Mouse (Mus musculus) neural tube, embryonic 14.5 days (tissue): Measurements from ENCODE around the gene Pip4k2a. TPM values are rescaled to one million over a fixed set of nuclear protein-coding genes. Genes with fewer than 3 reads are reported as not detected.

Experiments used
- ATAC-seq: fragments of 200-750 bp; cut with Nextera tagmentation; 2 replicates; pipeline ENCODE4 v1.8.0; 2017; ENCODE audit warnings: low read depth, mild to moderate bottlenecking, moderate TSS enrichment, moderate library complexity
- H3K27ac ChIP-seq: fragments of 300-500 bp; sonication (generic); 2 replicates; pipeline ENCODE4 v1.5.1; 2014; ENCODE audit warnings: low read depth, mild to moderate bottlenecking, control low read depth, low read length, moderate library complexity, mixed read lengths
- H3K27me3 ChIP-seq: fragments of 300-500 bp; sonication (generic); 2 replicates; pipeline ENCODE4 v1.6.1; 2014; ENCODE audit warnings: low read length; ENCODE audit not compliant: control insufficient read depth, insufficient read depth
- H3K36me3 ChIP-seq: fragments of 300-500 bp; sonication (generic); 2 replicates; pipeline ENCODE4 v1.6.1; 2014; ENCODE audit warnings: low read length, mixed read lengths; ENCODE audit not compliant: control insufficient read depth, insufficient read depth
- H3K4me1 ChIP-seq: fragments of 300-500 bp; sonication (generic); 2 replicates; pipeline ENCODE4 v1.6.1; 2014; ENCODE audit warnings: low read length; ENCODE audit not compliant: control insufficient read depth, insufficient read depth
- H3K4me2 ChIP-seq: fragments of 300-500 bp; sonication (generic); 2 replicates; pipeline ENCODE4 v1.6.1; 2014; ENCODE audit warnings: mild to moderate bottlenecking, low read depth, low read length, control low read depth
- H3K4me3 ChIP-seq: fragments of 300-500 bp; sonication (generic); 2 replicates; pipeline ENCODE4 v1.5.1; 2014; ENCODE audit warnings: low read depth, low read length, control low read depth, mixed read lengths
- H3K9ac ChIP-seq: fragments of 300-500 bp; sonication (generic); replicated peaks from 2 replicates; pipeline ENCODE4 v1.6.1; 2014; ENCODE audit warnings: low read depth, mild to moderate bottlenecking, control low read depth, low read length, mixed read lengths
- H3K9me3 ChIP-seq: fragments of 300-500 bp; sonication (generic); 2 replicates; pipeline ENCODE4 v1.6.1; 2016; ENCODE audit warnings: low read length; ENCODE audit not compliant: control insufficient read depth
- WGBS: fragments of 180-500 bp; shearing (Covaris S2); extraction: QIAGEN DNeasy Blood & Tissue Kit; methylation state at CpG from one replicate; pipeline ENCODE4 v1.1.7; 2014; 5-methylcytosine and 5-hydroxymethylcytosine counted together
- polyA plus RNA-seq: library from polyadenylated mRNA; unstranded; fragments of >200 nt; fragmentation: Nextera tagmentation; extraction: Ambion mirVana; gene quantifications from 2 replicates; pipeline ENCODE4 v1.2.1, GENCODE M21; 2014

Pip4k2a gene
- polyA plus RNA-seq, 1 experiment from 2014 or later, result 12.5 TPM

DNA sequence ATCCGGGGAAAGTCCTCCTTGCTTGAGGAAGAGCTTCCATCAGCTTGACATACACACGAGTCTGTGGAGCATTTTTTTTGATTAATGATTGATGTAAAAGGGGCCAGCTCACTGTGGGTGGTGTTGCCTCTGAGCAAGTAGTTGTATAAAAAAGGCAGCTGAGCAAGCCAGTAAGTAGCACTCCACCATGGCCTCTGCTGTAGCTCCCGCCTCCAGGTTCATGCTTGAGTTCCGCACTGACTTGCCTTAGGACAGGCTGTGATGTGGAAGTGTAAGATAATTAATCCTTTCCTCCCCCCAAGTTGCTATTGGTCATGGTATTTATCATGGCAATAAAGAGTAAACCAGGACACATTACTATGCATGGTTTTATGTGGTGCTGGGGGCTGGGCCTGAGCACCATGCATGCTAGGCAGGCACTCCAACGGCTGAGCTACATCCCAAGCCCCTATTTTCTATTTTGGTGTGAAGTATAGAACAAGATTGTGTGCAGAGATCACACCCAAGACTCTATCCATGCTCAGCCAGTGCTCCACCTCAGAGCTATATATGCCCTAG is 78.0 kb downstream of the Pip4k2a start:
- H3K4me3 ChIP-seq, result no peak overlapping the region
- H3K9ac ChIP-seq, result no peak overlapping the region
- peak; percentile 57; the same call in 1 of the 2 replicates for ATAC-seq
- 36% methylated on average over 5 of the region's 5 CpGs for WGBS
- H3K27me3 ChIP-seq, result no peaks in the 10 kb centered on the region
- no peaks in the 10 kb centered on the region for H3K9me3 ChIP-seq
- H3K27ac ChIP-seq, result no peak overlapping the region
- H3K36me3 ChIP-seq, result no peaks in the 10 kb centered on the region
- no peaks in the 10 kb centered on the region for H3K4me1 ChIP-seq
- H3K4me2 ChIP-seq, result no peak overlapping the region

DNA sequence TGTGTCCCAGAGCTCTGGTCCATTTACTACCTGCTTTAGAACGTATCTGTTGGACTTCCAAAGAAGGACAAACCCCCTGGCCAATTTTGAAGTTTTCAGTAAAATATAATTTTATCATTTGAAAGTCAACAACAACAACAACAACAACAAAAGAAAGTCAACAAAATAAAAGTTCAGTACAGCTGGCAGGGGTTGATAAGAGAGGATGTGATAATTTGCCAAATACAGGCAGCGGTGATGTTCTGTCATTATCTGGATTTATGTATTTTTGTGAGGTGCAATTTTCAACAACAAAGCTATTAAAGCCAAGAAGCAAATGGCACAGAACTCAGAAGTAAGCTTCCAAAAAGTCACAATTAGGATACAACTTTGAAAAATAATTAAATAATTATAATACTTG is 80.1 kb downstream of the Pip4k2a start:
- Histone ChIP-seq H3K27me3 (no peaks in the 10 kb centered on the region), H3K4me2 (no peak overlapping the region), H3K27ac (no peak overlapping the region), H3K4me1 (no peaks in the 10 kb centered on the region), H3K9ac (no peak overlapping the region), H3K36me3 (no peaks in the 10 kb centered on the region), H3K9me3 (no peaks in the 10 kb centered on the region), H3K4me3 (no peak overlapping the region)
- 93% methylated on average over 2 of the region's 2 CpGs for WGBS
- ATAC-seq, result no peak

DNA sequence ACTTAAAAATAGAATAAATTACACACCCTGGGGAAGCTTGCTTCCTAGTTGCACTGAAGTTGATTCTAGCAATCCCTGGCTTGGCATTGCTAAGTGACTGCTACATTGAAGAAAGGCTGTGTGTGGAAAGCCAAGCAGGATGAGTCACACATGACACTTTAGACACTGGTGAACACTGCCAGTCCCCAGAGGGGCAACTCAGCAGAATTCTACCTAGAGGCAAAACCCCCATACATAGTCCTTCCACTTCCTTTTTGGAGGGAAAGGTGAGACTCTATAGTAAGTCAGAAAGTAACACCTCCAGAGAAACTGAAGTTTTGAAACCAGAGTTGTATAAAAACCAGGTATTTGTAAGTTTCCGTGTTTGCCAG is 80.6 kb downstream of the Pip4k2a start:
- H3K9ac ChIP-seq, result no peak overlapping the region
- H3K9me3 ChIP-seq, result no peaks in the 10 kb centered on the region
- H3K36me3 ChIP-seq, result no peaks in the 10 kb centered on the region
- 96% methylated on average over 1 of the region's 1 CpGs for WGBS
- no peak overlapping the region for H3K27ac ChIP-seq
- H3K27me3 ChIP-seq, result no peaks in the 10 kb centered on the region
- no peak overlapping the region for H3K4me2 ChIP-seq
- no peaks in the 10 kb centered on the region for H3K4me1 ChIP-seq
- no peak for ATAC-seq
- no peak overlapping the region for H3K4me3 ChIP-seq

DNA sequence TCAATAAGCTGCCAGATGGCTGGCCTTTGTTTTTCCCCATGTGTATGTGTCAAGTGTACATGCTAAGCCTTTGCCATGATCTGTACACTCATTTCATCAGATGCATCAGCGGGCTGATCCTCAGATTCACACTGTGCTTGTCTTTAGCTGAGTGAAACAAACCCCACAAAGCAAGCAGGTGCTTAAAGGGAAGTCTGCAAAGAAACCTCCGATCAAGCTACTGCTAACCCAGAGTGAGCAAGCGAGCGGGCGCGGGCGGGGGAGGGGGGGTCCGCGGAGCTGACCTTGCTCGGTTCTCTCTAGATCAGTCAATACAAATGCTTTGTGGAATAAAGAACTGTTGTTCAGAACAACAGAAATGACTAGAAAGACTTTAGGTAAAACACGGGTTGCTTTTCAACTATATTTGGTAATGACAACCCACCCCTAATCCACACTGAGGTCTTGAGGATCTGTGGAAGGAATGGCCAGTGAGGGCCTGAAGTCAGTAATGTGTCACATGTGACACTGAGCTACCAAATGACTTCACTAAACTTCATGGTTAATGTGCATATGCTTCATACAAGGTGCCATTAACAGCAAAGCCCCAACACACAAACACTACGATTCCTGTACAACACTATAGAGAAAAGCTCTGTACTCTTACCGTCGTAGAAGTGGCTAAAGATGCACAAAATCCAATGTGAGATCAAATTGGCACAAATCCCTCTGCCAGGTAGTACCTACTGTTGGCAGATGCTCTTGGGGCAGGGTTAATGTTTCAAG is 81.1 kb downstream of the Pip4k2a start:
- no peak overlapping the region for H3K27ac ChIP-seq
- no peak overlapping the region for H3K9ac ChIP-seq
- no peaks in the 10 kb centered on the region for H3K9me3 ChIP-seq
- no peaks in the 10 kb centered on the region for H3K36me3 ChIP-seq
- no peaks in the 10 kb centered on the region for H3K4me1 ChIP-seq
- no peak overlapping the region for H3K4me2 ChIP-seq
- H3K27me3 ChIP-seq, result no peaks in the 10 kb centered on the region
- no peak for ATAC-seq
- H3K4me3 ChIP-seq, result no peak overlapping the region
- 80% methylated on average over 14 of the region's 14 CpGs for WGBS

DNA sequence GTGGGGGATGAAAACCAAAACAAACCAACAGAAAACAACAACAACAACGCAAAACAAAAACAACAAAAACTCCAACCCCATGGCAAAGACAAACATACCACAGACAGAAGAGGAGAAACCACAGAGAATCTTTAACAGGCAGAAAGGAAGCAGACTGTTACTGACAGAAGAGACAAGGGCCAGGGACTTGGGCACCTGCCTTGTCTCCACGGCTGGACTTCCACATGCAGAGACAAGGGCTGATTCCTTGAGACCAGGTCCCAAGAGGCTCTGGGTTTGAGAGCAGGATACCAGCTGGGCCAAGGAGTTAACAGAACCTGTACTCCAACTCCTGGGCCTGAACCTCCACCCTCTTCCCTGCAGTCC is 81.9 kb downstream of the Pip4k2a start:
- no peak overlapping the region for H3K4me2 ChIP-seq
- no peaks in the 10 kb centered on the region for H3K4me1 ChIP-seq
- 64% methylated on average over 2 of the region's 2 CpGs for WGBS
- ATAC-seq, result 0 out of 2 replicates have a peak, but pooled peaks have one; percentile 6
- H3K36me3 ChIP-seq, result no peaks in the 10 kb centered on the region
- H3K9ac ChIP-seq, result no peak overlapping the region
- H3K9me3 ChIP-seq, result no peaks in the 10 kb centered on the region
- H3K4me3 ChIP-seq, result no peak overlapping the region
- H3K27me3 ChIP-seq, result no peaks in the 10 kb centered on the region
- H3K27ac ChIP-seq, result no peak overlapping the region

DNA sequence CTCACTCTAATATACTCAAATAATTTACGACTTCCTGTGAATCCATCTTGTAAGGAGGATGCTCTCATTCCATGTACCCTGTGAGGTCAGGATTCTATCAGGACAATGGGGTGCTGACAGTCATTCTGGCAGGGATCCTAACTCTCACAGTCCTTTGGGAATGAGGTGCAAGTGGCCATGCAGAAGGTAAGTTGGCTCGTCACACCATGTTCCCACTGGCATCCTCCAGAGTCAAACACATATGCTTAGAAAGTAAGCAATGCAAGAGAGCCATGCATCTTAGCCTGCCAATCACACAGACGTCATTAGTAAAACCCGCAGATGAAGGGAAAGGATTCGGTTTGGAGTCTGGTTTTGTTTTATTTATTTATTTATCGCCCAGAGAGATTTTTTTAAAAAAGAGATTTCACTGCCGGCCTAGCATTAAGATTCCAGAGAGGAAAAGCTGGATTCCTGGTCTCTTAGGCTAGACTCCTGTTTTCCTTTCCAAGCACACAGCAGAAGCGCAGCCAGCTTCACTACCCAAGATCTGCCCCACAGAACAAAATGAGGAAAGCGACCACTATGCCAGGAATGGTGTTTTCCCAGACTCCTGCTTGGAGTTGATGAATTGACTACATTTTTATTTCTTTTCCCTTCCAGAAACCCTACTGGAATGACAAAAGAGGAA is 82.4 kb downstream of the Pip4k2a start:
- 78% methylated on average over 9 of the region's 9 CpGs for WGBS

DNA sequence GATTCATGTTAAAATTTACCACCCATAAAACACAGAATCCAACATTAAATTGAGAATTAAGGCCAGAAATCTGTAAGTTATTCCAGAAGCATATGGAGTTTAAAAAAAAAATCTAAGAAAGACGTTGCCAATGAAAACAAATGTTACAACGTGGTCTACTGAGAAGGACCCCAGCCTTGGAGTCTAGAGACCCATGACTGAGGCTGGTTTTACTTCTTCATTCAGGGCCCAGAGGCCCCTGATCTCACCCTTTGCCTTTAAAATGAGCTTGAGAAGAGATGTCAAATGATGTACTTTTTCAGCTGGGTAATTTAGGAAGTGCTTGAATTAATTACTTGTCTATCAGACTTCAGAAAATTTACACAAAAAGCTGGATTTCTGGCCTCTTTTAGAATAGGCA is 83.2 kb downstream of the Pip4k2a start:
- Histone ChIP-seq H3K4me2 (no peak overlapping the region), H3K27me3 (no peaks in the 10 kb centered on the region), H3K27ac (no peak overlapping the region), H3K36me3 (no peaks in the 10 kb centered on the region), H3K9me3 (no peaks in the 10 kb centered on the region), H3K4me1 (no peaks in the 10 kb centered on the region), H3K4me3 (no peak overlapping the region), H3K9ac (no peak overlapping the region)
- no peak for ATAC-seq
- 83% methylated on average over 2 of the region's 2 CpGs for WGBS

More for the DNA sequence above, 82.4 kb downstream of the Pip4k2a start:
- Histone ChIP-seq H3K27ac (no peak overlapping the region), H3K9me3 (no peaks in the 10 kb centered on the region), H3K4me3 (no peak overlapping the region), H3K36me3 (no peaks in the 10 kb centered on the region), H3K9ac (no peak overlapping the region), H3K27me3 (no peaks in the 10 kb centered on the region), H3K4me2 (no peak overlapping the region), H3K4me1 (no peaks in the 10 kb centered on the region)
- ATAC-seq, result no peak

DNA sequence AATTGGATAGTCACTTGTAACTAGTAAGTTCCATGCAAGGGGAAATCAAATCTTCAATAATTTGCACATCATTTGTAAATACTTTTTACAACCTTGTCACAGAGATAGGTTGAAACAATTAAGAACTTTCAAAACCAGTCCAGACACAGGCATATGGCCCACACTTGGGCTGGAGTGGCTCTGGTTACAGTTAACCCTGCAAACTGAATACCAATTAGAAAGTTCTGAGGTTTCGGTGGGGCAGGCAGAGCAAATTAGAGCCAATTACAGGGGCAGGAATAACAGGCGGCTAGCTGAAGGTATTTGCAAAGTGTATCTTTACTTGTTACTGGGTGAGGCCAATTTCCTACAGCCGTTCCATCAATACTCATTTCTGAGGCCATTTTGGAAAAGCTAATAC is 84.3 kb downstream of the Pip4k2a start:
- H3K4me2 ChIP-seq, result no peak overlapping the region
- ATAC-seq, result no peak
- WGBS, result 69% methylated on average over 3 of the region's 3 CpGs
- no peaks in the 10 kb centered on the region for H3K4me1 ChIP-seq
- no peaks in the 10 kb centered on the region for H3K9me3 ChIP-seq
- no peaks in the 10 kb centered on the region for H3K27me3 ChIP-seq
- no peak overlapping the region for H3K9ac ChIP-seq
- no peak overlapping the region for H3K4me3 ChIP-seq
- no peaks in the 10 kb centered on the region for H3K36me3 ChIP-seq
- no peak overlapping the region for H3K27ac ChIP-seq

DNA sequence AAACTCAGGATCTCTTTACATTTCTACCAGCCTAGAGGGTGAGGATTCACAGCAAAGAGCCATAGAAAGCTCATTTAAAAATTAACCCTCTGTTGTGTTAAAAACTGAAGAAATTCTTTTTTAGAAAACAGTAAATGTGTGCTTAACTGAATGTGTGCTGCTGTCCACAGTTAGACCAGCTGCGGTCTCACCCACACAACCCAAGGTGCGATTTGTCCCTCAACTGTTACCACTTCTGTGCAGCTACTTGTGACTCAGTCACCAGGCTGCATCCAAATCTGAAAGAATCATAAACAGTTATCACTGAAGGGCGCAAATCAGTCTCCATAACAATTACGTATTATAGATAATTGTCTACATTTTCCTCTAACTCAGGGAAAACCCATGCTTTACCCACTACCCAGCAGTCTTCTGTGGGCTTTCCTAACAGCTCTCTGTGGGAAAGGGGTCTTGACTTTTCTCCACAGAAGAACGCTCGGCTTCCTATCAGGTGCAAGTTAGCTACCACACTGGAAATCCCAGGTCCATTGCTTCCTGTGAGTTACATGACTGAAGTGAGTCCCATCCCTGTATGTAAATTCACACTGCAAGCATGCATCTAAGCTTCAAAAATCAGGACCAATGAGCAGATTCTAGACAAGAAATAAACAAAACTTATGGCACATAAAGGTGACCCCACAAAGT is 86.5 kb downstream of the Pip4k2a start:
- no peak overlapping the region for H3K4me2 ChIP-seq
- H3K27ac ChIP-seq, result no peak overlapping the region

More for the DNA sequence above, 86.5 kb downstream of the Pip4k2a start:
- no peak overlapping the region for H3K9ac ChIP-seq
- ATAC-seq, result no peak
- H3K36me3 ChIP-seq, result no peaks in the 10 kb centered on the region
- 90% methylated on average over 6 of the region's 6 CpGs for WGBS
- no peak overlapping the region for H3K4me3 ChIP-seq
- no peaks in the 10 kb centered on the region for H3K27me3 ChIP-seq
- H3K4me1 ChIP-seq, result no peaks in the 10 kb centered on the region
- no peaks in the 10 kb centered on the region for H3K9me3 ChIP-seq
